Mouse (Mus musculus) kidney, adult 2 months (tissue): ENCODE measurements at regions not wholly inside any gene's neighbourhood (a gene's known extent, or its start where the extent isn't known, plus 50 kb on each side); places are given as distances from the start of the nearest gene placed in this dataset.

ENCODE experiments used
- CTCF ChIP-seq: fragments of 200-500 bp; conservative IDR thresholded peaks from 2 replicates; pipeline ENCODE4 v1.5.1; 2011; ENCODE audit warnings: low read depth, mild to moderate bottlenecking, control low read depth, low read length, moderate library complexity, mixed read lengths; ENCODE audit not compliant: insufficient read depth, insufficient read length
- POLR2A ChIP-seq: fragments of 200-500 bp; IDR thresholded peaks from one replicate; pipeline ENCODE4 v1.6.1; 2011; ENCODE audit warnings: low read depth, low read length, control low read depth

- TF ChIP-seq CTCF (no peak), POLR2A (no peak)
Observed at GRCm38 (mm10) chr1:83832946-83833345, 424.9 kb upstream of the Sphkap start.
